Mouse (Mus musculus): ENCODE data around the gene Slc7a9.

- TF ChIP-seq CTCF (IDR thresholded peaks at IDR 0.05; ENCODE audit: low read depth, low read length) (no peak), POLR2A (IDR thresholded peaks at IDR 0.05; ENCODE audit: insufficient read depth, low read length) (no peak)
Observed at GRCm38 (mm10) chr7:35467856-35468255, 19.3 kb downstream of the Slc7a9 start.
